ENCODE assay signal across 12 mouse cellular contexts in genomic region chr5:73244403-73244802, GRCm38 (mm10). TPM values are rescaled to one million over a fixed set of nuclear protein-coding genes. Genes with fewer than 3 reads are reported as not detected.
DNase-seq lines count a peak whose midpoint lies in the region; ATAC-seq and TF ChIP-seq lines count a peak whose summit lies in the region.
"Had no signal": no experiment of that assay in that cellular context is flagged by ENCODE, and none has a peak within 500 bp of the region (broad histone marks: within the 10 kb centered on the region; RNA-seq: fewer than 3 reads in every experiment).

No protein-coding gene starts in this region.

- no peak for DNase-seq in hindbrain, embryonic 10.5 days (ENCODE audit: low spot score)
- peak; percentile 39 for DNase-seq in R1 (ENCODE audit: low read depth, low spot score)
- DNase-seq in brain, embryonic 14.5 days (ENCODE audit: low read depth) = peak; percentile 86
- peak; percentile 67 to 70 for DNase-seq in lung, postnatal 4 days
- DNase-seq in adrenal gland, postnatal 14 days = no peak
- DNase-seq in urinary bladder, adult 2 months (ENCODE audit: low spot score) = no peak
- DNase-seq: layer of hippocampus, postnatal 36 days; right cerebral cortex, adult 18-20 months had no signal

- no peak overlapping the region for H3K9ac ChIP-seq in hindbrain, embryonic 15.5 days
- H3K9ac ChIP-seq: liver, embryonic 12.5 days had no signal

- H3K4me3 ChIP-seq in hindbrain, embryonic 15.5 days = no peak overlapping the region
- H3K4me3 ChIP-seq in hindbrain, embryonic 10.5 days = no peak overlapping the region
- H3K4me3 ChIP-seq: liver, embryonic 12.5 days; myocyte had no signal

- H3K9me3 ChIP-seq in hindbrain, embryonic 15.5 days = no peaks in the 10 kb centered on the region
- no peaks in the 10 kb centered on the region for H3K9me3 ChIP-seq in hindbrain, embryonic 10.5 days
- H3K9me3 ChIP-seq: liver, embryonic 12.5 days had no signal

- TF ChIP-seq POLR2A in brain, embryonic 14.5 days (IDR thresholded peaks at IDR 0.05; ENCODE audit: borderline replicate concordance, extremely low read depth, insufficient read depth, insufficient read length, poor library complexity, severe bottlenecking) = no peak

- no peaks in the 10 kb centered on the region for H3K36me3 ChIP-seq in hindbrain, embryonic 15.5 days
- H3K36me3 ChIP-seq in hindbrain, embryonic 10.5 days = no peaks in the 10 kb centered on the region

- no peak for TF ChIP-seq CTCF in brain, embryonic 14.5 days (IDR thresholded peaks at IDR 0.05; ENCODE audit: borderline replicate concordance, extremely low read depth, insufficient read depth, insufficient read length)

- H3K27ac ChIP-seq in hindbrain, embryonic 15.5 days (replicated peaks) = no peak overlapping the region
- H3K27ac ChIP-seq in hindbrain, embryonic 10.5 days = no peak overlapping the region
- H3K27ac ChIP-seq: liver, embryonic 12.5 days had no signal

- H3K4me1 ChIP-seq in hindbrain, embryonic 15.5 days (replicated peaks) = peaks cover 33% of the 10 kb centered on the region
- H3K4me1 ChIP-seq in hindbrain, embryonic 10.5 days (replicated peaks) = peaks cover 8% of the 10 kb centered on the region; the same call in 1 of the 2 replicates

- 57% methylated on average over 13 of the region's 13 CpGs for WGBS in hindbrain, embryonic 15.5 days
- 86% methylated on average over 13 of the region's 13 CpGs for WGBS in hindbrain, embryonic 10.5 days

- no peaks in the 10 kb centered on the region for H3K27me3 ChIP-seq in hindbrain, embryonic 15.5 days
- no peaks in the 10 kb centered on the region for H3K27me3 ChIP-seq in hindbrain, embryonic 10.5 days (ENCODE audit: insufficient read depth, poor library complexity, severe bottlenecking)
- H3K27me3 ChIP-seq: liver, embryonic 12.5 days had no signal

- H3K4me2 ChIP-seq in hindbrain, embryonic 15.5 days = no peak overlapping the region; the same call in 1 of the 2 replicates
- H3K4me2 ChIP-seq: heart, embryonic 11.5 days; liver, embryonic 12.5 days had no signal

- ATAC-seq in hindbrain, embryonic 15.5 days (ENCODE audit: low FRiP score, low read depth) = peak; percentile 29; the same call in 1 of the 2 replicates
- ATAC-seq: liver, embryonic 12.5 days had no signal

RNA-seq across cellular contexts. Expression of gene Fryl, which starts 12.0 kb away (rescaled TPM):
- 40.1 and 43.1 TPM in 2 replicates for polyA plus RNA-seq in hindbrain, embryonic 15.5 days (2015; fragmentation: Nextera tagmentation; extraction: Ambion mirVana)
- 29.4 and 30.7 TPM in 2 replicates for polyA plus RNA-seq in hindbrain, embryonic 10.5 days (2016; fragmentation: Nextera tagmentation; extraction: Ambion mirVana)
- 43.1 and 69.8 TPM in 2 replicates for polyA plus RNA-seq in brain, embryonic 14.5 days (2012; rRNA removed)
- 43.0 and 55.1 TPM in 2 replicates for total RNA-seq in adrenal gland, postnatal 14 days (2021)
- polyA plus RNA-seq in urinary bladder, adult 2 months (2012; rRNA removed) = 35.4 and 52.6 TPM in 2 replicates

RNA-seq across cellular contexts. Expression of gene Ociad1, which starts 48.2 kb away (rescaled TPM):
- 342 and 344 TPM in 2 replicates for polyA plus RNA-seq in hindbrain, embryonic 15.5 days (2015; fragmentation: Nextera tagmentation; extraction: Ambion mirVana)
- polyA plus RNA-seq in hindbrain, embryonic 10.5 days (2016; fragmentation: Nextera tagmentation; extraction: Ambion mirVana) = 151 and 227 TPM in 2 replicates
- 162 and 184 TPM in 2 replicates for polyA plus RNA-seq in brain, embryonic 14.5 days (2012; rRNA removed)
- 226 and 236 TPM in 2 replicates for total RNA-seq in adrenal gland, postnatal 14 days (2021)
- polyA plus RNA-seq in urinary bladder, adult 2 months (2012; rRNA removed) = 196 and 197 TPM in 2 replicates

Comparison
In these comparisons a context has a peak if more than half of its experiments do, and no peak if none do; other contexts are left out.
1. DNase-seq: peak in R1 (single experiment), brain, embryonic 14.5 days (single experiment) and lung, postnatal 4 days (2 of 2); none in hindbrain, embryonic 10.5 days (single experiment), adrenal gland, postnatal 14 days (single experiment) and urinary bladder, adult 2 months (single experiment).